Mouse (Mus musculus) cerebellum, adult 8-10 months (tissue): Measurements from ENCODE around the gene Olfr1390.
"Not testable (repeated sequence)": the region's sequence is repeated elsewhere in the genome, so short reads cannot be mapped to it uniquely, and the experiment has no call there.

Source experiments
- DNase-seq: peaks from one replicate; pipeline ENCODE4 v3.0.0; 2022

Olfr1390 gene

GRCm38 (mm10) chr11:49334888-49335287 lies at the start of gene Olfr1390:
Gene Olfr1390 (plus strand): TSS chr11:49335188.
- no peak for DNase-seq

GRCm38 (mm10) chr11:49287251-49287650 lies 47.7 kb upstream of the Olfr1390 start:
- DNase-seq = no peak

GRCm38 (mm10) chr11:49292777-49293176 lies 42.2 kb upstream of the Olfr1390 start:
- DNase-seq = no peak

DNA sequence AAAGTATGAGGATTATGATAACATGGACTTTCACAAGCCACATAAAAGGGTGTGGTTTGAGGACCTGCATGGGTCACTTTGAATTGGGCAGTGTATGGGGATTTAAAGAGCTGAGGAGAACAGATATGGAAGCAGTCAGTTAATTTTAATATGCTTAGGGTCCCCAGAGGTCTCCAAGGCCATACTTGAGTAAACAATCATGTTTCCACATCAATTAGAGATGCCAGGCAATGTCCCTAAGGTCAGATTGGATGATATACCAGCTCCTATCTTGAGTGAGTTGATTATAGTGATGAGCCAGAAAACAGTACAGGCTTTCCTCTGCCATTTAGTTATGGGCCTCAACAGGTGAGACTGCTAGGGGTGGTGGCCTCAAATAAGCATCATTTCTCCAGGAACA lies 30.5 kb upstream of the Olfr1390 start, which contains the start of gene Olfr10:
TSS of gene Olfr10 (plus strand) at position 301 of the 400 bp plus-strand sequence.
- no peak for DNase-seq

DNA sequence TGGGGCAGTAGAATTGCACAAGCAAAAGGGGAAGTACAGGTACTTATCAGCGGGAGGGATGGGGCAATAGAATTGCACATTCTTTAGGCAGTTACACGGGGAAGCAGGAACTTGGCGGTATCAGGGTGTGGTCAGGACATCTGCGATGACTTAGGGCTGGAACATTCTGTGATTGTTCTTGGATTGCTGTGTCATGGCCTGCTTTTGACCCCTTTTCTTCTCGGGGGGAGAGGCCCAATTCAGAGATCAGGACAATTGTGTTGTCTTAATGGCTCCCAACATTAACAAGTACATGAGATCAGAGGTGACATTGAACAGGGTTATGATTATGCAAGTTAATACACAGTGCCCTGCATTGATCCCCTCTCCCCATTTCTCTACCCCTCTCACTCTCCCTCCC lies 26.4 kb upstream of the Olfr1390 start:
- not testable (repeated sequence) for DNase-seq

DNA sequence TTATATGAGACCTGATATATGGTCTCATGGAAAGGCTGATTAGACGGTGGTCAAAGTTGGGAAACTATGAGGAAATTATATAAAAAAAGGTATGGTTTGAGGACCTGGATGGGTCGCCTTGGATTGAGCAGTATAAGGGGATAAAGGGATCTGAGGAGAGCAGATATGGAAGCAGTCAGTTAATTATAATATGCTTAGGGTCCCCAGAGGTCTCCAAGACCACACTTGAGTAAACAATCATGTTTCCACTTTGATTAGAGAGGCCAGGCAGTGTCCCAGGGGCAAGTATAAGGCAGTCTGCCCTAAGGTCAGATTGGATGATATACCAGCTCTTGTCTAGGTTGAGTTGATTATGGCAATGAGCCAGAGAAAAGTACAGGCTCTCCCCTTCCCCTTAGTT lies 12.5 kb upstream of the Olfr1390 start, which contains the start of gene Olfr1391:
TSS of gene Olfr1391 (plus strand) at position 301 of the 400 bp plus-strand sequence.
- DNase-seq = no peak

DNA sequence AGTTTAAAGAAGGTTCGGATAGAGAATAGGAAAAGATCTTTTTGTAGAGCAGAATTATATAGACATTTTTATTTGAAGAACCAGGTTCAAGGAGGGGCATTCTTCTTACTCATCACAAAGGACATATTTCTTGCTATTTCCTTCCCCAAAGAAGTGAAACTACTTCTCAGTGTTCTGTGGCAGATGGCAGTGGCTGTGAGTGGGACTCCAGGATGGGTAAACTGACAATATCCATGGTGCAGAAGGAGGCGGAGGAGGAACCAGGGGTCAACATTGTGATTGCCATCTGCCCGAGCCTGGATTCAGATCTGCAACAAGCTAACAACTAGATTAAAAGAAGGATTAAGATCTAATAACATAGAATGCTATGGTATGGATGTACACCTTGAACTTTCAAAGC lies 8.3 kb upstream of the Olfr1390 start:
- DNase-seq = no peak

DNA sequence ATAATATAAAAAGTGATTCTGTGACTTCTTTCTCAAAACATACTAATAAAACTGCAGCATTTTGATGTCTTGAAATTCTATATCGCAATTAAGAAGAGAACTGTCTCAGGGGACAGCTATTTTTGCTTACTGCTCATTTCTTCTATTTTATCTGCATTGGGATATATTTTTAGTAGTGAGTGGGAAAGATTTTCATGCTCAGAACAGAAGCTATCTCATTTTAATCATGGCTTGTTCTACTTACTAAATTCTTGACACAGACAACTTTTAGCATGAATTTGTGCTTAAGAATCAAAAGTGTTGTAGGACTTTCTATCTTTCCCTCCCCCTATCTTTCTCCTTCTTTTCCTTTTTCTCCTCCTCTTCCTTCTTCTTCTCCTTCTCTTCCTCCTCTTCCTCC lies 5.3 kb upstream of the Olfr1390 start:
- DNase-seq = no peak

- DNase-seq = no peak
Measured at GRCm38 (mm10) chr11:49337150-49337832, 2.3 kb downstream of the Olfr1390 start.

DNA sequence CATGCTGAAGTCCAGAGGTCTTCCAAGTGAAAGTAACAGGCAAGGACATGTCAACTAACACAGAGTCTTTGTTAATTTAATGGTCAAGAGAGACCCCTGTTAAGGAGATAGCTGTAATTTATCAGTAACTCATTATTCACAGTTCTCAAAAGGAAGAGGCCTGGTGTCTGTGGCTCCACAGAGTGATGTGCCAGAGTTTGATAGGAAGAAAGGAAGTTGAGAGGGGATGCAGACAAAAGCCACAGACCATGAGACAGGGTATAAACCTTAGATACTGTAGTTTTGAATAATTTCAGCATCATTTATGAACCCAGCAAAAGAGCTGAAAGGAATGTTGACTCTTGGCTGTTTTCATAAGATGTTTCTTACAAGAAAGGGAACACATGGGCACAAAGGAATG lies 48.1 kb downstream of the Olfr1390 start:
- no peak for DNase-seq

GRCm38 (mm10) chr11:49386118-49386517 lies 51.1 kb downstream of the Olfr1390 start:
- DNase-seq = not testable (repeated sequence)
